Mouse (Mus musculus): ENCODE results near the gene Zfand5.
"Not testable (repeated sequence)": the region's sequence is repeated elsewhere in the genome, so short reads cannot be mapped to it uniquely, and the experiment has no call there.

Zfand5 gene

GRCm38 (mm10) chr19:21271741-21272654 is at the start of gene Zfand5:
Gene Zfand5, plus strand, starts transcription at chr19:21272278.
- peak; percentile 99 for DNase-seq

GRCm38 (mm10) chr19:21227131-21227530 is 44.9 kb upstream of the Zfand5 start:
- DNase-seq, result no peak

- DNase-seq, result no peak
Measured at GRCm38 (mm10) chr19:21227754-21228153, 44.3 kb upstream of the Zfand5 start.

GRCm38 (mm10) chr19:21248730-21249129 is 23.3 kb upstream of the Zfand5 start:
- not testable (repeated sequence) for DNase-seq

GRCm38 (mm10) chr19:21253846-21254245 is 18.2 kb upstream of the Zfand5 start:
- DNase-seq, result no peak

- DNase-seq, result no peak
Measured at GRCm38 (mm10) chr19:21255920-21256319, 16.2 kb upstream of the Zfand5 start.

- DNase-seq, result no peak
Measured at GRCm38 (mm10) chr19:21259453-21259852, 12.6 kb upstream of the Zfand5 start.

GRCm38 (mm10) chr19:21260280-21260679 is 11.8 kb upstream of the Zfand5 start:
- DNase-seq, result no peak

- peak; percentile 22 for DNase-seq
Measured at GRCm38 (mm10) chr19:21271186-21271585, 892 bp upstream of the Zfand5 start.

- DNase-seq, result peak; percentile 54
Measured at GRCm38 (mm10) chr19:21272655-21273284, 692 bp downstream of the Zfand5 start.

- no peak for DNase-seq
Measured at GRCm38 (mm10) chr19:21273440-21273839, 1.4 kb downstream of the Zfand5 start.

- DNase-seq, result peak; percentile 13
Measured at GRCm38 (mm10) chr19:21274181-21274591, 2.1 kb downstream of the Zfand5 start.

- no peak for DNase-seq
Measured at GRCm38 (mm10) chr19:21274714-21275113, 2.6 kb downstream of the Zfand5 start.

GRCm38 (mm10) chr19:21276317-21276716 is 4.2 kb downstream of the Zfand5 start:
- no peak for DNase-seq

- no peak for DNase-seq
Measured at GRCm38 (mm10) chr19:21286421-21287097, 14.5 kb downstream of the Zfand5 start.

GRCm38 (mm10) chr19:21297411-21297810 is 25.3 kb downstream of the Zfand5 start:
- no peak for DNase-seq

GRCm38 (mm10) chr19:21301787-21302186 is 29.7 kb downstream of the Zfand5 start:
- DNase-seq, result no peak

- DNase-seq, result no peak
Measured at GRCm38 (mm10) chr19:21307755-21308154, 35.7 kb downstream of the Zfand5 start.

GRCm38 (mm10) chr19:21310364-21310763 is 38.3 kb downstream of the Zfand5 start:
- not testable (repeated sequence) for DNase-seq

- no peak for DNase-seq
Measured at GRCm38 (mm10) chr19:21315701-21316100, 43.6 kb downstream of the Zfand5 start.

- no peak for DNase-seq
Measured at GRCm38 (mm10) chr19:21319618-21320017, 47.5 kb downstream of the Zfand5 start.

GRCm38 (mm10) chr19:21325333-21325732 is 53.3 kb downstream of the Zfand5 start:
- DNase-seq, result no peak

- DNase-seq, result no peak
Measured at GRCm38 (mm10) chr19:21328951-21329350, 56.9 kb downstream of the Zfand5 start.
